Mouse (Mus musculus) monocyte, adult 2 months (primary cell): ENCODE results near the gene Klhl28.

Source experiments
- DNase-seq, 2 experiments: peaks; one replicate each; pipeline ENCODE4 v3.0.0; 2022; ENCODE audit warnings: low spot score in 2 of 2, low read depth in 1 of 2

Gene Klhl28

DNA sequence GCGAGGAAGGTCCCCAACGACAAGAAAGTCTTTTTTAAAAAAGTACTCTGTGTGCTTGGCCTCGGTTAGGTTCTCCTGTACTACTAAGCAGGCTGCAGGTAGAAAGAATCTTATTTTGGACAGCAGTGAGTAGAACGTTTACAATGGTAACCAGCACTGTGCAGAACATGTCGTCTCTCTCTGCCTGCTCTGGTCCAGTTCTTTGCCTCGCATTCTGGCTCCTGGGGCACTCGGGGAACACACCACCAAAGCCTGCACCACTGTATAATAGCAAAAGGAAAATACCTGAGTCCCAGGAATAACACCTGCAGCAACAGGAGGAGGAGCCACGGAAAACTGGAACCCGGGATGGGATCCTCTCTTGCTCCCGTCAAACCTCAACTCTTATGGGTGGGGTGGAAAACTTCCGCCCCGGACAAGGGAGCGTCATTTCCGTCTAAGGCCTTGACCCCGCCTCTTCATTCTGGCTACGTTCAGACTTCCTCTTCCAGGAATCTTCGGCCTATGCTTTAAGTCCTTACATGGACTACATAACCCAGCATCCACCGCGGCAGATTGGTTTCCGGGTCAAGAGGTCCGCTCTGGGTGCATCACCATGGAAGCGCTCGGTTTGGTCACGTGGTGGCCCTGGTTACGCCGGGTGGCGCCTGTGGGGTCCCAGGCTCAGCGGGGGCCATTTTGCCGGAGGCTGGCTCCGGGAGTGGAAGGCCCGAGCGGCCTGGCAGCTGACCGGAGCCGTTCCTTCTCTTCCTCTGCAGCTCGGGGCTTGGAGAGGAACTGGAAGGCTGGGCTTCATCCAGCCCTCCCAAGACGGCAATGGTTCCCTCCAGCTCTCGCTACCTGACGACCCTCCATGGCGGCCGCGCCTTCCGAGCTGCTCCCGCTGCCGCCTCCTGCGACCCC lies at the start of gene Klhl28, which contains the start of gene Togaram1:
Klhl28 (minus strand) TSS at position 411 of the 903 bp plus-strand sequence.
Togaram1 (plus strand) TSS at position 681 of the 903 bp plus-strand sequence.
- peak; percentile 98 for DNase-seq

DNA sequence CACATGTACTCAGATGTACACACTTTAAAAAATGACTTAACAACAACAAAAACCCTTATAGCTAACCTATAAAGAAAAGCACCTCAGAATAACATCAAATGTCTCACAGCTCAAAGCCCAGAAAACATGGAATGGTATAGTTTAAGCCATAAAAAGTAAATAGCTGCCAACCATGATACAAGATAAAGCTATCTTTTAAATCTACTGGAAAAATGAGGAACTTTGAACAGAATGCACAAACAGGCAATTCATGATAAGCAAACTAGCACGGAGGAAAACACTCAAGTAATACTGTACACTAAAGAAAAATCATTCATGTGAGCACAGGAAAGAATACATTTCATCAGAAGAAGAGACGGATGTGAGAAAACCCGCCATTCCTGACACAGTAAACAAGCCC lies 42.4 kb upstream of the Klhl28 start:
- no peak for DNase-seq

DNA sequence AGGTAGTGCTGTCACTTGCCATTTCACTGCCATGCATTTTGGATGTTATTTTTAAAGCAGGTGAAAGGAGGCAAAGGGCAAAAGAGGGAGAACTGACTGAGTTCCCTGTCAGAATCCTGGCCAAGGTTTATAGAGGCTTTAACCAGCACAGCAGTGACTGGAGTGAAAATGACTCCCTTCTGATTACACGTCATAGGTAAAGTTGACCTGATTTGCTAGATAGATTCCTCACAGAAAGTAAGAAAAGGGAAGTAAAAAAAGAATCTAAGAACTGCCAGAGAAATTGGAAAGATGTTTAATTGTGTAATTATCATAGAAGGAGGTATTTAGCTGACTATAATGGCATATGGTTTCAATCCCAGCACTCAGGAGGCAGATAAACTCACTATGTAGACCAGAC lies 12.2 kb upstream of the Klhl28 start:
- no peak for DNase-seq

GRCm38 (mm10) chr12:64976191-64976590 lies 10.9 kb upstream of the Klhl28 start:
- DNase-seq: no peak

GRCm38 (mm10) chr12:64975558-64975957 lies 10.2 kb upstream of the Klhl28 start:
- no peak for DNase-seq

DNA sequence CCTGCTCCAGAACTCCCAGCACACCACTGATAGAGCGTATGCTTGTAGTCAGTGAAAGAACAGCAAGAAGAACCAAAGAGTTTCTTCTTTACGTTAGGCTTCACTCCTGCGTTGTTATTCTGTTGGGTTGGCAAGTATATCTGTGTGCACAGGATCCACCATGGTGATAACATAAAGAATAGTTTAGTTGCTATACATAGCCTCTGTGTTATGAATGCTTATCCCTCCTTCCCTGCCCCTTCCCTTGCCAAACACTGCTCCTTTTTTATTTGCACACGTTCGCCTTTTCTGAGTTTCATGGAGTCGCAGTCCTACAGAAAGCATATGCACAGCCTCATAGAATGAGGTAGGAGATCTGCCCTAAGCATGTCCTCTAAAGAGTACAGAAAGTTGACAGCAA lies 6.7 kb upstream of the Klhl28 start:
- no peak for DNase-seq

- no peak for DNase-seq
Measured at GRCm38 (mm10) chr12:64971399-64971798, 6.1 kb upstream of the Klhl28 start.

DNA sequence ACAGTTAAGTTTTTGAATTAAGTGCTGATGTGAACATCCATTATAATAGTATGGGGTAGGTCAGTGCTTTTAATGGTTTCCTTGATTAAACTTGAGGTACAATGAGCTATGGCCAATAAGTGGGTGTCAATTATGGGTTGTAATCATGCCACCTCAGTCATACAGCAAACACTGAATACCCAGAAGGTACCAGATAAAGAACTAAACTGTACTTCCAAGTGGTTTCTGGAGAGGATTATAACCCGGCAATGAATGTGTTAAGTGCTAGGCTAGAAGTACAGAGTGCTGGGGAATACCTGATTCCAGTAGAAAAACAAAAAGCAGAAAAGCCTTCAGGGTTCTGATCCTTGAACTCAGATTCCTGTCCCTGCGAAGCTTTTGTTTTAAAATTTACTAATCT lies 2.7 kb upstream of the Klhl28 start:
- DNase-seq: no peak

DNA sequence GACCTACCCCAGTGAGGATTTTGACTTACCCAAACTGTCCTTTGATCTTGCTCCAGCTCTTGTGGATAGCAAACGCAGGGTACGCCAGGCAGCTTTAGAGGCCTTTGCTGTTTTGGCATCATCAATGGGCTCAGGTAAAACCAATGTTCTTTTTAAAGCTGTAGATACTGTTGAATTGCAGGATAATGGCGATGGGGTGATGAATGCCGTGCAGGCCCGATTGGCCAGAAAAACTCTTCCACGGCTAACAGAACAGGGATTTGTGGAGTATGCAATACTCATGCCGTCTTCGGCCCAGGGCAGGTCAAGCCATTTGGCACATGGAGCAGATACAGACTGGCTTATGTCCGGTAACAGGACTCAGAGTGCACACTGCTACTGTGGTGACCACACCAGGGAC lies 2.1 kb upstream of the Klhl28 start:
- DNase-seq: no peak

- no peak for DNase-seq
Measured at GRCm38 (mm10) chr12:64966652-64967435, 1.5 kb upstream of the Klhl28 start.

DNA sequence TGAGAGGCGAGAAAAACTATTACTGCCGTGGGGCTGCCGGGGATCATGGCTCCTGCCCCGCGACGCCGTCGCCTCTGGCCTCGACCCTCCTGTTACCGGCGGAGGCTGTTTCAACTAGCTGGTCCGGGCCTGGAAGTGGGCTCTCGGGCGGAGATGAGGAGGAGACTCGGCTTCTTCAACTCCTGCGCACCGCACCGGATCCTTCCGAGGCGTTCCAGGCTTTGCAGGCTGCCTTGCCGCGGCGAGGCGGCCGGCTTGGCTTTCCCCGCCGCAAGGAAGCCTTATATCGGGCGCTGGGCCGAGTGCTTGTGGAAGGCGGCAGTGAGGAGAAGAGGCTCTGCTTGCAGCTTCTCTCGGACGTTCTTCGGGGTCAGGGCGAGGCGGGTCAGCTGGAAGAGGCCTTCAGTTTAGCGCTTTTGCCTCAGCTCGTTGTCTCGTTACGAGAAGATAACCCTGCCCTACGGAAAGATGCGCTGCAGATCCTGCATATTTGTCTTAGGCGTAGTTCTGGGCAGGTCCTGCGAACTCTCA lies 832 bp upstream of the Klhl28 start:
- peak in 1 of 2 experiments; percentile 18 for DNase-seq

- DNase-seq: no peak
Measured at GRCm38 (mm10) chr12:64964560-64964959, 774 bp downstream of the Klhl28 start.

- DNase-seq: no peak
Measured at GRCm38 (mm10) chr12:64937493-64937892, 27.8 kb downstream of the Klhl28 start.

DNA sequence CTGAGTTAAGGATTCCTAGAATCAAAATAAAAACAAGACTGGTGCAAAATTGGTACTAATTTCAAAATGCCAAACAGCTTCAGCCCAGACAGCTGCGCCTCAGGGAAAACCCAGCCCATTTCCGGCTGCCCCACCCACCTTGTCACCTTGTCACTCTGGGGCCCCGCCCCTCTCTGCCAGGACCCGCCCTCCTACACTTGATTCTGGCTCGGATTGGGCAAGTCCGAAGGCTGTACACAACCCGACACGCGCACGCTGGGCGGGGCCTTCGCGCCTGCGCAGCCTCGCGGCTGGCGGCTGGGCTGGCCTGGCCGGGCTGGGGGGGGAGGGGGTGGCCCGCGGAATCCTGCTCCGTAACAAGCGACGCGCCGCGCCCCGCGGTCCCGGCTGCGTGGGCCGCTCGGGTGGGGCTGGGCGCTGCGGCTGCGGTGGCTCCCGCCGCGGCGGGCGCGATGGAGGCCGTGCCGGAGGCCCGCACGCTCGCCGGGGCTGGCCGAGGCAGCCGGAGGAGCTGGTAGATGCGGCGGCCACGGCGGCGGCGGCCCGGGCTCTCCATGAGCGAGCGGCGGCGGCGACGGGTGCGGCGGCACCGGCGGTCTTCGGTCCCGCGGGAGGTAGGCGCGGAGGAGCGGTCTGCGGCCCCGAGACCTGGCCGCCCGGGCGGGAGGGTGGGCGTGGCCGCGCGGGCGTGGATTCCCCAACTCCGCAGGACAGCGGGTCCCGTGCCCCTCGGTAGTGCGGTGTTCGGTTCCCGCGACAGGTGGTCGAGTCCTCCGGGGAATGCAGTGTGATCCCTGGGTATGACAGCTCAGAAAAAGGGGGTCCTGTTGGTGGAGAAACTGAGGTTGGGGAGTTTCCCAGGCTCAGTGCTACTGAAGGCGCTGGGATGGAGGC lies 47.5 kb downstream of the Klhl28 start, which contains the start of gene Gm527:
Gm527 (plus strand) TSS at position 329 of the 894 bp plus-strand sequence.
- DNase-seq: peak; percentile 73 to 80

DNA sequence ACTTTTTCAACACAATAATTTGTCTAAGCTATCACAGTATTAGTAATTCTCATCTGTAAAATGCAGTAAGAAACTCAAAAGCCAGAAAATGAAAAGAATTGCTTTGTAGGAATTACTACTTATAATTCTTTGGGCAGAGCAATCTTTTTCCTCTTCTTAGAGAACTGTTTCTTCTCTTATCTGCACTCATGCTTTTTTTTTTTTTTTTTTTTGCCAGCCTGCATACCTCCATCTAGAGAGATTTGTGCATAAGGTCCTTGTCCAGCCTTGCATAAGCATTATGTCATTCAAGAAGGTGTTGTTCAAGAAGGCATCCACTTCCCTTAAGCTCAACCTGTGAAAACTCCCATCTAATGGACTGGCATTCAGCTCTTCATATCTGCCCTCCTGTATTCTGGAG lies 48.6 kb downstream of the Klhl28 start:
- DNase-seq: no peak

- DNase-seq: no peak
Measured at GRCm38 (mm10) chr12:64912996-64913395, 52.3 kb downstream of the Klhl28 start.

- DNase-seq: no peak
Measured at GRCm38 (mm10) chr12:64903186-64903585, 62.1 kb downstream of the Klhl28 start.

DNA sequence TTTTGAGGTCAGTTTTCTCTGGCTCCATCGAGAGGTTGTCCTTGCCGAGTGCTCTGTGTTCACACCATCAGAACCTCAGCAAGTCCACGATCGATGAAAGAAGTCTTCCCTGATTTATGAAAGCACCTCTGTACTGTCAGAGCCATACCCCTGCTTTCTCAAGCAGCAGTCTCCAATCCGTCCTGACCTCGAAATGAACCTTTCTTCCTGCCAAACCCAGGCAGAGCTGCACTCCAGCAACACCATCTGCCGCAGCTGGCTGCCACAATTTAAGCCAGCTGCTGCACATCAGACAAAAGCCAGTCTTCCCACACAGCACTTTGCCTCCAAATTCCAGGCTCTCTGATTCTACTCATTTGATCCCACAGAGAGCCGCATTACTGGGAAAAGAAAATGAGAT lies 62.8 kb downstream of the Klhl28 start:
- DNase-seq: no peak

- no peak for DNase-seq
Measured at GRCm38 (mm10) chr12:64897060-64897730, 68.1 kb downstream of the Klhl28 start.
